Mouse (Mus musculus): ENCODE data around the gene Eif4h. TPM values are rescaled to one million over a fixed set of nuclear protein-coding genes. Genes with fewer than 3 reads are reported as not detected.
A peak's percentile ranks its signal among the peaks of the same experiment; 100 is the strongest.

Eif4h gene
- polyA plus RNA-seq, 1 experiment from 2014 or later: 396 TPM

- peak overlapping the region; percentile 55 for H3K4me2 ChIP-seq (ENCODE audit: low read depth, low read length)
- H3K27me3 ChIP-seq (replicated peaks; ENCODE audit: control insufficient read depth, insufficient read depth, low read length): no peaks in the 10 kb centered on the region
- peak; percentile 83 for ATAC-seq
- under 1% methylated on average over 63 of the region's 85 CpGs for WGBS
- H3K4me1 ChIP-seq (ENCODE audit: control insufficient read depth, insufficient read depth, low read length): 0 out of 2 replicates have a peak, but pooled peaks cover 4% of the 10 kb centered on the region
- H3K36me3 ChIP-seq (ENCODE audit: control insufficient read depth, insufficient read depth, low read length): peaks cover 5% of the 10 kb centered on the region; the same call in 1 of the 2 replicates
- peak overlapping the region; percentile 94 for H3K4me3 ChIP-seq (ENCODE audit: low read length)
- peak overlapping the region; percentile 99 for H3K9ac ChIP-seq (ENCODE audit: low read depth, low read length)
- peak overlapping the region; percentile 95 for H3K27ac ChIP-seq (ENCODE audit: low read length)
- H3K9me3 ChIP-seq (ENCODE audit: control insufficient read depth, low read length): no peaks in the 10 kb centered on the region
These were observed 625 bp downstream of the Eif4h start for GRCm38 (mm10) chr5:134638461-134639268.

- WGBS: 19% methylated on average over 5 of the region's 5 CpGs
- Histone ChIP-seq H3K4me2 (ENCODE audit: low read depth, low read length) (peak overlapping the region; percentile 55), H3K4me1 (ENCODE audit: control insufficient read depth, insufficient read depth, low read length) (0 out of 2 replicates have a peak, but pooled peaks cover 4% of the 10 kb centered on the region), H3K4me3 (ENCODE audit: low read length) (peak overlapping the region; percentile 94), H3K27ac (ENCODE audit: low read length) (no peak overlapping the region), H3K9me3 (ENCODE audit: control insufficient read depth, low read length) (no peaks in the 10 kb centered on the region), H3K36me3 (ENCODE audit: control insufficient read depth, insufficient read depth, low read length) (peaks cover 5% of the 10 kb centered on the region; the same call in 1 of the 2 replicates), H3K9ac (ENCODE audit: low read depth, low read length) (peak overlapping the region; percentile 99), H3K27me3 (replicated peaks; ENCODE audit: control insufficient read depth, insufficient read depth, low read length) (no peaks in the 10 kb centered on the region)
- ATAC-seq: no peak
These were observed 1.4 kb downstream of the Eif4h start for GRCm38 (mm10) chr5:134637820-134638367.

GRCm38 (mm10) chr5:134632841-134633240, 6.4 kb downstream of the Eif4h start:
- H3K36me3 ChIP-seq (ENCODE audit: control insufficient read depth, insufficient read depth, low read length): peaks cover 10% of the 10 kb centered on the region; the same call in 1 of the 2 replicates
- ATAC-seq: no peak
- whole genome bisulfite sequencing: 70% methylated on average over 2 of the region's 2 CpGs

GRCm38 (mm10) chr5:134630835-134631234, 8.5 kb downstream of the Eif4h start:
- ATAC-seq: no peak
- H3K27me3 ChIP-seq (replicated peaks; ENCODE audit: control insufficient read depth, insufficient read depth, low read length): no peaks in the 10 kb centered on the region
- H3K4me2 ChIP-seq (ENCODE audit: low read depth, low read length): no peak overlapping the region
- H3K4me3 ChIP-seq (ENCODE audit: low read length): no peak overlapping the region
- no peak overlapping the region for H3K27ac ChIP-seq (ENCODE audit: low read length)
- no peak overlapping the region for H3K9ac ChIP-seq (ENCODE audit: low read depth, low read length)
- H3K4me1 ChIP-seq (ENCODE audit: control insufficient read depth, insufficient read depth, low read length): peaks cover 8% of the 10 kb centered on the region; the same call in 1 of the 2 replicates
- no peaks in the 10 kb centered on the region for H3K9me3 ChIP-seq (ENCODE audit: control insufficient read depth, low read length)
- H3K36me3 ChIP-seq (ENCODE audit: control insufficient read depth, insufficient read depth, low read length): peaks cover 7% of the 10 kb centered on the region; the same call in 1 of the 2 replicates

More at GRCm38 (mm10) chr5:134632841-134633240, 6.4 kb downstream of the Eif4h start:
- no peaks in the 10 kb centered on the region for H3K9me3 ChIP-seq (ENCODE audit: control insufficient read depth, low read length)
- H3K9ac ChIP-seq (ENCODE audit: low read depth, low read length): no peak overlapping the region
- no peak overlapping the region for H3K4me2 ChIP-seq (ENCODE audit: low read depth, low read length)
- no peak overlapping the region for H3K27ac ChIP-seq (ENCODE audit: low read length)
- no peak overlapping the region for H3K4me3 ChIP-seq (ENCODE audit: low read length)
- H3K4me1 ChIP-seq (ENCODE audit: control insufficient read depth, insufficient read depth, low read length): peaks cover 12% of the 10 kb centered on the region; the same call in 1 of the 2 replicates
- H3K27me3 ChIP-seq (replicated peaks; ENCODE audit: control insufficient read depth, insufficient read depth, low read length): no peaks in the 10 kb centered on the region

GRCm38 (mm10) chr5:134629508-134629907, 9.8 kb downstream of the Eif4h start:
- no peak overlapping the region for H3K4me3 ChIP-seq (ENCODE audit: low read length)
- H3K9me3 ChIP-seq (ENCODE audit: control insufficient read depth, low read length): no peaks in the 10 kb centered on the region
- ATAC-seq: peak; percentile 57
- peaks cover 15% of the 10 kb centered on the region for H3K36me3 ChIP-seq (ENCODE audit: control insufficient read depth, insufficient read depth, low read length)
- no peaks in the 10 kb centered on the region for H3K27me3 ChIP-seq (replicated peaks; ENCODE audit: control insufficient read depth, insufficient read depth, low read length)
- no peak overlapping the region for H3K4me2 ChIP-seq (ENCODE audit: low read depth, low read length)
- WGBS: 49% methylated on average over 4 of the region's 4 CpGs
- H3K4me1 ChIP-seq (ENCODE audit: control insufficient read depth, insufficient read depth, low read length): peaks cover 8% of the 10 kb centered on the region; the same call in 1 of the 2 replicates
- no peak overlapping the region for H3K9ac ChIP-seq (ENCODE audit: low read depth, low read length)
- H3K27ac ChIP-seq (ENCODE audit: low read length): peak overlapping the region; percentile 5; the same call in 1 of the 2 replicates

GRCm38 (mm10) chr5:134622069-134622468, 17.2 kb downstream of the Eif4h start:
- Histone ChIP-seq H3K27ac (ENCODE audit: low read length) (no peak overlapping the region), H3K9me3 (ENCODE audit: control insufficient read depth, low read length) (no peaks in the 10 kb centered on the region), H3K4me1 (ENCODE audit: control insufficient read depth, insufficient read depth, low read length) (no peaks in the 10 kb centered on the region), H3K9ac (ENCODE audit: low read depth, low read length) (no peak overlapping the region), H3K4me3 (ENCODE audit: low read length) (no peak overlapping the region), H3K36me3 (ENCODE audit: control insufficient read depth, insufficient read depth, low read length) (peaks cover 57% of the 10 kb centered on the region), H3K27me3 (replicated peaks; ENCODE audit: control insufficient read depth, insufficient read depth, low read length) (no peaks in the 10 kb centered on the region), H3K4me2 (ENCODE audit: low read depth, low read length) (no peak overlapping the region)
- WGBS: 71% methylated on average over 2 of the region's 2 CpGs
- ATAC-seq: no peak

- no peak overlapping the region for H3K27ac ChIP-seq (ENCODE audit: low read length)
- H3K9ac ChIP-seq (ENCODE audit: low read depth, low read length): no peak overlapping the region
- no peaks in the 10 kb centered on the region for H3K27me3 ChIP-seq (replicated peaks; ENCODE audit: control insufficient read depth, insufficient read depth, low read length)
- H3K4me3 ChIP-seq (ENCODE audit: low read length): no peak overlapping the region
- H3K36me3 ChIP-seq (ENCODE audit: control insufficient read depth, insufficient read depth, low read length): peaks cover 57% of the 10 kb centered on the region
- no peak overlapping the region for H3K4me2 ChIP-seq (ENCODE audit: low read depth, low read length)
- no peak for ATAC-seq
- H3K9me3 ChIP-seq (ENCODE audit: control insufficient read depth, low read length): no peaks in the 10 kb centered on the region
- WGBS: 89% methylated on average over 16 of the region's 16 CpGs
- H3K4me1 ChIP-seq (ENCODE audit: control insufficient read depth, insufficient read depth, low read length): no peaks in the 10 kb centered on the region
These were observed 18.1 kb downstream of the Eif4h start for GRCm38 (mm10) chr5:134621099-134621640.

GRCm38 (mm10) chr5:134620457-134620856, 18.8 kb downstream of the Eif4h start:
- H3K9me3 ChIP-seq (ENCODE audit: control insufficient read depth, low read length): no peaks in the 10 kb centered on the region
- H3K4me2 ChIP-seq (ENCODE audit: low read depth, low read length): no peak overlapping the region
- H3K4me3 ChIP-seq (ENCODE audit: low read length): no peak overlapping the region
- 94% methylated on average over 9 of the region's 9 CpGs for WGBS
- no peak overlapping the region for H3K9ac ChIP-seq (ENCODE audit: low read depth, low read length)
- no peaks in the 10 kb centered on the region for H3K27me3 ChIP-seq (replicated peaks; ENCODE audit: control insufficient read depth, insufficient read depth, low read length)
- ATAC-seq: no peak
- peaks cover 56% of the 10 kb centered on the region for H3K36me3 ChIP-seq (ENCODE audit: control insufficient read depth, insufficient read depth, low read length)
- H3K4me1 ChIP-seq (ENCODE audit: control insufficient read depth, insufficient read depth, low read length): no peaks in the 10 kb centered on the region
- H3K27ac ChIP-seq (ENCODE audit: low read length): no peak overlapping the region

GRCm38 (mm10) chr5:134617071-134617470, 22.2 kb downstream of the Eif4h start:
- Histone ChIP-seq H3K9me3 (ENCODE audit: control insufficient read depth, low read length) (no peaks in the 10 kb centered on the region), H3K4me2 (ENCODE audit: low read depth, low read length) (no peak overlapping the region), H3K27ac (ENCODE audit: low read length) (no peak overlapping the region)

More at GRCm38 (mm10) chr5:134617071-134617470, 22.2 kb downstream of the Eif4h start:
- H3K4me3 ChIP-seq (ENCODE audit: low read length): no peak overlapping the region
- no peak overlapping the region for H3K9ac ChIP-seq (ENCODE audit: low read depth, low read length)
- peak; percentile 41 for ATAC-seq
- no peaks in the 10 kb centered on the region; the same call in 1 of the 2 replicates for H3K4me1 ChIP-seq (ENCODE audit: control insufficient read depth, insufficient read depth, low read length)
- peaks cover 35% of the 10 kb centered on the region for H3K36me3 ChIP-seq (ENCODE audit: control insufficient read depth, insufficient read depth, low read length)
- no peaks in the 10 kb centered on the region for H3K27me3 ChIP-seq (replicated peaks; ENCODE audit: control insufficient read depth, insufficient read depth, low read length)
- 66% methylated on average over 3 of the region's 3 CpGs for WGBS

Data from intestine, embryonic 16.5 days (tissue).